Mouse (Mus musculus) T-helper 17 cell (primary cell): Measurements from ENCODE around the gene Cldn20.

Experiments used
- in situ Hi-C, 2 experiments: fragments of 300-600 bp; cut with MboI, MseI; formaldehyde crosslinking; loops; 1 replicate in 1 of 2; 2 replicates in 1 of 2; pipeline ENCODE4 v1.15.1; 2025; ENCODE audit warnings: high pct_unique_total_duplicates in 2 of 2

Cldn20 gene

GRCm38 (mm10) chr17:3527841-3528471 is 4.4 kb upstream of the Cldn20 start:
- in situ Hi-C loops: no loop called here

- in situ Hi-C loops: no loop called here
These were observed 2.8 kb upstream of the Cldn20 start for GRCm38 (mm10) chr17:3529523-3529922.

GRCm38 (mm10) chr17:3530549-3530948 is 1.8 kb upstream of the Cldn20 start:
- in situ Hi-C loops: no loop called here

- in situ Hi-C loops: no loop called here
These were observed 713 bp upstream of the Cldn20 start for GRCm38 (mm10) chr17:3531641-3532040.

- in situ Hi-C loops: no loop called here
These were observed 1.1 kb downstream of the Cldn20 start for GRCm38 (mm10) chr17:3533425-3533824.

GRCm38 (mm10) chr17:3540304-3540703 is 8.0 kb downstream of the Cldn20 start:
- in situ Hi-C loops: no loop called here

- in situ Hi-C loops: no loop called here
These were observed 8.7 kb downstream of the Cldn20 start for GRCm38 (mm10) chr17:3541033-3541432.

GRCm38 (mm10) chr17:3547725-3548124 is 15.4 kb downstream of the Cldn20 start:
- in situ Hi-C loops: no loop called here

GRCm38 (mm10) chr17:3556251-3556650 is 23.9 kb downstream of the Cldn20 start:
- in situ Hi-C loops: loop anchor here in 1 of 2 experiments (10.0 to 25.0 kb wide), 2 partner anchors 471 to 1456 kb away; no protein-coding TSS in a partner anchor

- in situ Hi-C loops: loop anchor here in 1 of 2 experiments (10.0 to 25.0 kb wide), 2 partner anchors 473 to 1455 kb away; no protein-coding TSS in a partner anchor
These were observed 25.3 kb downstream of the Cldn20 start, which contains the start of gene Tfb1m for GRCm38 (mm10) chr17:3557331-3558311. TSS of gene Tfb1m (minus strand) at chr17:3557781.

- in situ Hi-C loops: loop anchor here in 1 of 2 experiments (10.0 to 25.0 kb wide), 2 partner anchors 474 to 1454 kb away; no protein-coding TSS in a partner anchor
These were observed 26.1 kb downstream of the Cldn20 start for GRCm38 (mm10) chr17:3558356-3558870.

- in situ Hi-C loops: loop anchor here (10.0 to 25.0 kb wide), 2 partner anchors 234 to 1452 kb away; no protein-coding TSS in a partner anchor
These were observed 28.2 kb downstream of the Cldn20 start for GRCm38 (mm10) chr17:3560534-3560933.

- in situ Hi-C loops: loop anchor here (10.0 to 25.0 kb wide), 2 partner anchors 232 to 1450 kb away; no protein-coding TSS in a partner anchor
These were observed 30.1 kb downstream of the Cldn20 start for GRCm38 (mm10) chr17:3562405-3562804.

GRCm38 (mm10) chr17:3570876-3571275 is 38.5 kb downstream of the Cldn20 start:
- in situ Hi-C loops: loop anchor here in 1 of 2 experiments (5.0 to 25.0 kb wide), 2 partner anchors 541 to 1441 kb away; no protein-coding TSS in a partner anchor
